Mouse (Mus musculus): ENCODE results near the gene Osbpl5.

Osbpl5 gene

GRCm38 (mm10) chr7:143756125-143757026, at the start of gene Osbpl5:
Gene Osbpl5, minus strand, starts transcription at chr7:143756985.
- ATAC-seq (ENCODE audit: insufficient number of reproducible peaks, low FRiP score, low TSS enrichment) = no peak

GRCm38 (mm10) chr7:143805199-143805624, 48.4 kb upstream of the Osbpl5 start:
- no peak for ATAC-seq (ENCODE audit: insufficient number of reproducible peaks, low FRiP score, low TSS enrichment)

GRCm38 (mm10) chr7:143801195-143802065, 44.6 kb upstream of the Osbpl5 start:
- no peak for ATAC-seq (ENCODE audit: insufficient number of reproducible peaks, low FRiP score, low TSS enrichment)

GRCm38 (mm10) chr7:143800770-143801169, 44.0 kb upstream of the Osbpl5 start:
- no peak for ATAC-seq (ENCODE audit: insufficient number of reproducible peaks, low FRiP score, low TSS enrichment)

- no peak for ATAC-seq (ENCODE audit: insufficient number of reproducible peaks, low FRiP score, low TSS enrichment)
These were observed 42.0 kb upstream of the Osbpl5 start for GRCm38 (mm10) chr7:143798783-143799182.

GRCm38 (mm10) chr7:143793121-143793520, 36.3 kb upstream of the Osbpl5 start:
- ATAC-seq (ENCODE audit: insufficient number of reproducible peaks, low FRiP score, low TSS enrichment) = no peak

GRCm38 (mm10) chr7:143792336-143792985, 35.7 kb upstream of the Osbpl5 start:
- ATAC-seq (ENCODE audit: insufficient number of reproducible peaks, low FRiP score, low TSS enrichment) = no peak

- ATAC-seq (ENCODE audit: insufficient number of reproducible peaks, low FRiP score, low TSS enrichment) = peak; percentile 69; the same call in 1 of the 2 replicates
These were observed 27.4 kb upstream of the Osbpl5 start, which contains the start of gene Mrgpre for GRCm38 (mm10) chr7:143783996-143784829. Gene Mrgpre, minus strand, starts transcription at chr7:143784500.

GRCm38 (mm10) chr7:143783378-143783995, 26.7 kb upstream of the Osbpl5 start:
- ATAC-seq (ENCODE audit: insufficient number of reproducible peaks, low FRiP score, low TSS enrichment) = peak; percentile 29; the same call in 1 of the 2 replicates

- ATAC-seq (ENCODE audit: insufficient number of reproducible peaks, low FRiP score, low TSS enrichment) = no peak
These were observed 20.6 kb upstream of the Osbpl5 start for GRCm38 (mm10) chr7:143777375-143777774.

- no peak for ATAC-seq (ENCODE audit: insufficient number of reproducible peaks, low FRiP score, low TSS enrichment)
These were observed 19.4 kb upstream of the Osbpl5 start for GRCm38 (mm10) chr7:143776137-143776536.

- ATAC-seq (ENCODE audit: insufficient number of reproducible peaks, low FRiP score, low TSS enrichment) = no peak
These were observed 12.7 kb upstream of the Osbpl5 start for GRCm38 (mm10) chr7:143769461-143769860.

GRCm38 (mm10) chr7:143768267-143768666, 11.5 kb upstream of the Osbpl5 start:
- ATAC-seq (ENCODE audit: insufficient number of reproducible peaks, low FRiP score, low TSS enrichment) = no peak

GRCm38 (mm10) chr7:143766893-143767292, 10.1 kb upstream of the Osbpl5 start, which contains the start of gene Mrgprg:
Gene Mrgprg, minus strand, starts transcription at chr7:143766993.
- no peak for ATAC-seq (ENCODE audit: insufficient number of reproducible peaks, low FRiP score, low TSS enrichment)

- ATAC-seq (ENCODE audit: insufficient number of reproducible peaks, low FRiP score, low TSS enrichment) = no peak
These were observed 8.2 kb upstream of the Osbpl5 start for GRCm38 (mm10) chr7:143764876-143765530.

GRCm38 (mm10) chr7:143763794-143764193, 7.0 kb upstream of the Osbpl5 start:
- no peak for ATAC-seq (ENCODE audit: insufficient number of reproducible peaks, low FRiP score, low TSS enrichment)

GRCm38 (mm10) chr7:143758956-143759355, 2.2 kb upstream of the Osbpl5 start:
- peak; percentile 60 for ATAC-seq (ENCODE audit: insufficient number of reproducible peaks, low FRiP score, low TSS enrichment)

- no peak for ATAC-seq (ENCODE audit: insufficient number of reproducible peaks, low FRiP score, low TSS enrichment)
These were observed 911 bp upstream of the Osbpl5 start for GRCm38 (mm10) chr7:143757696-143758095.

Measured in cerebellum, adult (tissue).